8 mouse cellular contexts compared by ENCODE assay signal in the genomic region with DNA sequence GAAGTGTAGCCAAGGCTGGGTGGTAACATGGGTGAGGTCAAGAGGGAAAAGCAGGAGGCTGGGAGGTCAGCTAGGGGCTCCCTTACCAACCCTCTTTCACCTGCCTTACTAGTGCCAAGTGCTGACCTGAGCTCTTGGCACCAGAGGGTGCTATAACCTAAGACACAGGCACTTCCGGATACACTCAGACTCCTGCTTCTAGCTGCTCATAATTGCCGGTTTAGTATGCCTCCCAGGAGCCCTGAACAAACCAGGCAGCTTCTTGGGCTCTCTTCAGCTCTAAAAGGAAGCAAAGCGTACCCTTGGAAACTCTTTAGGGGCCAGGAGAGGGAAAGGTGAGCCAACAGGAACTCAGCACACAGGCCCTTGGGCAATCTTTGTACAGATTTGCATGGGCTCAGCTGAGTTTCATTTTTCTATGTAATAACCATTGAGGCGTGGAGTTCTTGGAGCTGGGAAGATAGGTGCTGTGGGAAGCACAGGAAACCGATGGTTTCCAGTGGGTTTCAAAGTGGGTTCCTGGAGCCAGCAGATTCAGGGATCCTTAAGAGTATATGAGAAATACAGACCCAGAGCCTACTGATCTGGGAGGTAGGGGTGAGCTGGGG. TPM values are rescaled to one million over a fixed set of nuclear protein-coding genes. Genes with fewer than 3 reads are reported as not detected.
DNase-seq lines count a peak whose midpoint lies in the region; ATAC-seq and TF ChIP-seq lines count a peak whose summit lies in the region.

No protein-coding gene starts in this region.

- intact Hi-C loops in left cerebral cortex, postnatal 25 days (cut with DNase I), result loop anchor here (1.0 to 5.0 kb wide), 6 partner anchors 23 to 322 kb away; a partner anchor contains a TSS

- no peak for TF ChIP-seq POLR2A in small intestine, adult 2 months (IDR thresholded peaks at IDR 0.05; ENCODE audit: low read depth, low read length)

- H3K27me3 ChIP-seq in small intestine, adult 2 months (ENCODE audit: control insufficient read depth, insufficient read depth, low read length), result no peaks in the 10 kb centered on the region

- ATAC-seq in inflammation-experienced regulatory T-cells, adult 6 months, result peak; percentile 98

- no peak overlapping the region for H3K4me3 ChIP-seq in small intestine, adult 2 months (ENCODE audit: low read depth, low read length)

- WGBS in small intestine, adult 2 months, result 14% methylated on average over 5 of the region's 5 CpGs

- H3K4me1 ChIP-seq in small intestine, adult 2 months (ENCODE audit: control insufficient read depth, insufficient read depth, insufficient read length, low read length), result no peaks in the 10 kb centered on the region

- no peaks in the 10 kb centered on the region for H3K36me3 ChIP-seq in small intestine, adult 2 months (ENCODE audit: control insufficient read depth, insufficient read depth, low read length)

- no peak overlapping the region for H3K27ac ChIP-seq in small intestine, adult 2 months (ENCODE audit: insufficient read depth, low read depth, low read length)

- TF ChIP-seq CTCF in small intestine, adult 2 months (IDR thresholded peaks at IDR 0.05; ENCODE audit: extremely low read depth, insufficient read length, insufficient replicate concordance, low read depth, low read length), result peak; percentile 85; the same call in 1 of the 2 replicates

- peak; percentile 64 to 86 for DNase-seq in adrenal gland, adult (ENCODE audit: inconsistent age in 2 of 2, low spot score in 1 of 2)
- DNase-seq in adrenal gland, adult 8-10 months, result no peak
- DNase-seq in cerebellum, adult 9-10 months, result peak; percentile 87
- DNase-seq in frontal cortex, postnatal 36 days (ENCODE audit: low spot score in 2 of 2), result peak; percentile 50 to 74
- DNase-seq in left cerebral cortex, postnatal 25 days (ENCODE audit: low spot score in 2 of 2), result peak; percentile 72 to 81
- DNase-seq in mesoderm, embryonic 11.5 days (ENCODE audit: low read depth, low spot score), result peak; percentile 83

RNA-seq across cellular contexts. Expression of a gene that starts 1.4 kb away (rescaled TPM):
- total RNA-seq in adrenal gland, adult 8-10 months (2022), result not detected
- not detected for polyA plus RNA-seq in inflammation-experienced regulatory T-cells, adult 6 months (2017; shearing (Covaris generic))
- not detected for total RNA-seq in left cerebral cortex, postnatal 25 days (2021)
- polyA plus RNA-seq in small intestine, adult 2 months (2012; rRNA removed), result not detected in 2 replicates

RNA-seq across cellular contexts. Expression of a gene that starts 19.8 kb away (rescaled TPM):
- 10 to 100 TPM; 36.8 to 41.7 (median 39.2) TPM for total RNA-seq in adrenal gland, adult 8-10 months (2022)
- polyA plus RNA-seq in inflammation-experienced regulatory T-cells, adult 6 months (2017; shearing (Covaris generic)), result 10 to 100 TPM; 12.5 to 20.2 (median 18.8) TPM
- total RNA-seq in left cerebral cortex, postnatal 25 days (2021), result 10 to 100 TPM; 45.3 to 48.6 TPM
- 1.5 and 1.9 TPM in 2 replicates for polyA plus RNA-seq in small intestine, adult 2 months (2012; rRNA removed)

RNA-seq across cellular contexts. Expression of a gene that starts 57.9 kb away (rescaled TPM):
- under 1 TPM; 0.22 to 0.59 (median 0.39) TPM for total RNA-seq in adrenal gland, adult 8-10 months (2022)
- not detected for polyA plus RNA-seq in inflammation-experienced regulatory T-cells, adult 6 months (2017; shearing (Covaris generic))
- not detected for total RNA-seq in left cerebral cortex, postnatal 25 days (2021)
- not detected in 2 replicates for polyA plus RNA-seq in small intestine, adult 2 months (2012; rRNA removed)
